Mouse (Mus musculus): ENCODE data around the gene Gtsf1. TPM values are rescaled to one million over a fixed set of nuclear protein-coding genes. Genes with fewer than 3 reads are reported as not detected.

Gene Gtsf1
- polyA plus RNA-seq (2015; fragmentation: Nextera tagmentation; extraction: Ambion mirVana): not detected in 2 replicates

GRCm38 (mm10) chr15:103430241-103430640 is at the start of gene Gtsf1:
TSS of gene Gtsf1 (minus strand) at chr15:103430470.
- Histone ChIP-seq H3K4me1 (ENCODE audit: control insufficient read depth, low read depth, low read length) (no peaks in the 10 kb centered on the region), H3K36me3 (ENCODE audit: control insufficient read depth, insufficient read depth) (no peaks in the 10 kb centered on the region), H3K27me3 (ENCODE audit: control insufficient read depth, insufficient read depth, low read depth, low read length) (no peaks in the 10 kb centered on the region), H3K9ac (ENCODE audit: low read depth, low read length) (no peak within 1 kb of the TSS), H3K9me3 (replicated peaks; ENCODE audit: control insufficient read depth, low read length) (no peaks in the 10 kb centered on the region), H3K27ac (ENCODE audit: low read length) (no peak within 1 kb of the TSS), H3K4me2 (ENCODE audit: low read depth, low read length) (no peak within 1 kb of the TSS), H3K4me3 (ENCODE audit: low read depth, low read length) (no peak within 1 kb of the TSS)
- 67% methylated on average over 16 of the region's 16 CpGs for WGBS (ENCODE audit: insufficient replicate concordance)
- no peak for ATAC-seq (ENCODE audit: low read depth)

GRCm38 (mm10) chr15:103479080-103479606 is 48.9 kb upstream of the Gtsf1 start:
- Histone ChIP-seq H3K4me3 (ENCODE audit: low read depth, low read length) (no peak overlapping the region), H3K27ac (ENCODE audit: low read length) (no peak overlapping the region), H3K4me1 (ENCODE audit: control insufficient read depth, low read depth, low read length) (no peaks in the 10 kb centered on the region), H3K4me2 (ENCODE audit: low read depth, low read length) (no peak overlapping the region), H3K36me3 (ENCODE audit: control insufficient read depth, insufficient read depth) (no peaks in the 10 kb centered on the region), H3K9ac (ENCODE audit: low read depth, low read length) (no peak overlapping the region), H3K9me3 (replicated peaks; ENCODE audit: control insufficient read depth, low read length) (no peaks in the 10 kb centered on the region), H3K27me3 (ENCODE audit: control insufficient read depth, insufficient read depth, low read depth, low read length) (no peaks in the 10 kb centered on the region)
- 60% methylated on average over 1 of the region's 1 CpGs for WGBS (ENCODE audit: insufficient replicate concordance)
- ATAC-seq (ENCODE audit: low read depth): no peak

- no peak for ATAC-seq (ENCODE audit: low read depth)
Observed at GRCm38 (mm10) chr15:103473769-103474168, 43.5 kb upstream of the Gtsf1 start.

GRCm38 (mm10) chr15:103473182-103473581 is 42.9 kb upstream of the Gtsf1 start:
- H3K4me2 ChIP-seq (ENCODE audit: low read depth, low read length): no peak overlapping the region
- no peak overlapping the region for H3K4me3 ChIP-seq (ENCODE audit: low read depth, low read length)
- H3K9ac ChIP-seq (ENCODE audit: low read depth, low read length): no peak overlapping the region
- H3K27ac ChIP-seq (ENCODE audit: low read length): no peak overlapping the region
- H3K27me3 ChIP-seq (ENCODE audit: control insufficient read depth, insufficient read depth, low read depth, low read length): no peaks in the 10 kb centered on the region
- no peak for ATAC-seq (ENCODE audit: low read depth)
- H3K36me3 ChIP-seq (ENCODE audit: control insufficient read depth, insufficient read depth): no peaks in the 10 kb centered on the region
- H3K4me1 ChIP-seq (ENCODE audit: control insufficient read depth, low read depth, low read length): no peaks in the 10 kb centered on the region
- WGBS (ENCODE audit: insufficient replicate concordance): 71% methylated on average over 7 of the region's 7 CpGs
- no peaks in the 10 kb centered on the region for H3K9me3 ChIP-seq (replicated peaks; ENCODE audit: control insufficient read depth, low read length)

More at GRCm38 (mm10) chr15:103473769-103474168, 43.5 kb upstream of the Gtsf1 start:
- Histone ChIP-seq H3K4me1 (ENCODE audit: control insufficient read depth, low read depth, low read length) (no peaks in the 10 kb centered on the region), H3K27me3 (ENCODE audit: control insufficient read depth, insufficient read depth, low read depth, low read length) (no peaks in the 10 kb centered on the region), H3K4me3 (ENCODE audit: low read depth, low read length) (no peak overlapping the region), H3K27ac (ENCODE audit: low read length) (no peak overlapping the region), H3K9ac (ENCODE audit: low read depth, low read length) (no peak overlapping the region), H3K9me3 (replicated peaks; ENCODE audit: control insufficient read depth, low read length) (no peaks in the 10 kb centered on the region), H3K4me2 (ENCODE audit: low read depth, low read length) (no peak overlapping the region), H3K36me3 (ENCODE audit: control insufficient read depth, insufficient read depth) (no peaks in the 10 kb centered on the region)
- WGBS (ENCODE audit: insufficient replicate concordance): 60% methylated on average over 5 of the region's 5 CpGs

GRCm38 (mm10) chr15:103472265-103472664 is 42.0 kb upstream of the Gtsf1 start:
- Histone ChIP-seq H3K27ac (ENCODE audit: low read length) (no peak overlapping the region), H3K27me3 (ENCODE audit: control insufficient read depth, insufficient read depth, low read depth, low read length) (no peaks in the 10 kb centered on the region), H3K4me3 (ENCODE audit: low read depth, low read length) (no peak overlapping the region), H3K9ac (ENCODE audit: low read depth, low read length) (no peak overlapping the region), H3K36me3 (ENCODE audit: control insufficient read depth, insufficient read depth) (no peaks in the 10 kb centered on the region), H3K4me2 (ENCODE audit: low read depth, low read length) (no peak overlapping the region), H3K9me3 (replicated peaks; ENCODE audit: control insufficient read depth, low read length) (no peaks in the 10 kb centered on the region), H3K4me1 (ENCODE audit: control insufficient read depth, low read depth, low read length) (no peaks in the 10 kb centered on the region)
- WGBS (ENCODE audit: insufficient replicate concordance): 47% methylated on average over 3 of the region's 3 CpGs
- ATAC-seq (ENCODE audit: low read depth): no peak

GRCm38 (mm10) chr15:103471488-103472194 is 41.4 kb upstream of the Gtsf1 start:
- ATAC-seq (ENCODE audit: low read depth): no peak
- Histone ChIP-seq H3K4me3 (ENCODE audit: low read depth, low read length) (no peak overlapping the region), H3K9me3 (replicated peaks; ENCODE audit: control insufficient read depth, low read length) (no peaks in the 10 kb centered on the region), H3K4me1 (ENCODE audit: control insufficient read depth, low read depth, low read length) (no peaks in the 10 kb centered on the region), H3K4me2 (ENCODE audit: low read depth, low read length) (no peak overlapping the region), H3K27me3 (ENCODE audit: control insufficient read depth, insufficient read depth, low read depth, low read length) (no peaks in the 10 kb centered on the region), H3K27ac (ENCODE audit: low read length) (no peak overlapping the region), H3K9ac (ENCODE audit: low read depth, low read length) (no peak overlapping the region), H3K36me3 (ENCODE audit: control insufficient read depth, insufficient read depth) (no peaks in the 10 kb centered on the region)
- 66% methylated on average over 7 of the region's 7 CpGs for WGBS (ENCODE audit: insufficient replicate concordance)

GRCm38 (mm10) chr15:103462539-103463261 is 32.4 kb upstream of the Gtsf1 start:
- no peak overlapping the region for H3K27ac ChIP-seq (ENCODE audit: low read length)
- H3K4me1 ChIP-seq (ENCODE audit: control insufficient read depth, low read depth, low read length): no peaks in the 10 kb centered on the region
- H3K9me3 ChIP-seq (replicated peaks; ENCODE audit: control insufficient read depth, low read length): no peaks in the 10 kb centered on the region
- H3K36me3 ChIP-seq (ENCODE audit: control insufficient read depth, insufficient read depth): no peaks in the 10 kb centered on the region
- H3K4me2 ChIP-seq (ENCODE audit: low read depth, low read length): no peak overlapping the region
- H3K4me3 ChIP-seq (ENCODE audit: low read depth, low read length): no peak overlapping the region
- H3K9ac ChIP-seq (ENCODE audit: low read depth, low read length): no peak overlapping the region
- ATAC-seq (ENCODE audit: low read depth): no peak
- 50% methylated on average over 7 of the region's 7 CpGs for WGBS (ENCODE audit: insufficient replicate concordance)
- no peaks in the 10 kb centered on the region for H3K27me3 ChIP-seq (ENCODE audit: control insufficient read depth, insufficient read depth, low read depth, low read length)

- WGBS (ENCODE audit: insufficient replicate concordance): 28% methylated on average over 6 of the region's 6 CpGs
- Histone ChIP-seq H3K4me3 (ENCODE audit: low read depth, low read length) (peak overlapping the region; percentile 27), H3K36me3 (ENCODE audit: control insufficient read depth, insufficient read depth) (no peaks in the 10 kb centered on the region), H3K27me3 (ENCODE audit: control insufficient read depth, insufficient read depth, low read depth, low read length) (no peaks in the 10 kb centered on the region), H3K27ac (ENCODE audit: low read length) (no peak overlapping the region), H3K4me2 (ENCODE audit: low read depth, low read length) (peak overlapping the region; percentile 25), H3K9me3 (replicated peaks; ENCODE audit: control insufficient read depth, low read length) (no peaks in the 10 kb centered on the region), H3K9ac (ENCODE audit: low read depth, low read length) (no peak overlapping the region), H3K4me1 (ENCODE audit: control insufficient read depth, low read depth, low read length) (no peaks in the 10 kb centered on the region)
- ATAC-seq (ENCODE audit: low read depth): no peak
Observed at GRCm38 (mm10) chr15:103454449-103454848, 24.2 kb upstream of the Gtsf1 start.

Measured in liver, embryonic 16.5 days (tissue).